Mouse (Mus musculus): ENCODE data around the gene F8. TPM values are rescaled to one million over a fixed set of nuclear protein-coding genes. Genes with fewer than 3 reads are reported as not detected.
A peak's percentile ranks its signal among the peaks of the same experiment; 100 is the strongest.

Gene F8
- 1.4 and 1.5 TPM in 2 replicates for polyA plus RNA-seq (2015; fragmentation: Nextera tagmentation; extraction: Ambion mirVana)

DNA sequence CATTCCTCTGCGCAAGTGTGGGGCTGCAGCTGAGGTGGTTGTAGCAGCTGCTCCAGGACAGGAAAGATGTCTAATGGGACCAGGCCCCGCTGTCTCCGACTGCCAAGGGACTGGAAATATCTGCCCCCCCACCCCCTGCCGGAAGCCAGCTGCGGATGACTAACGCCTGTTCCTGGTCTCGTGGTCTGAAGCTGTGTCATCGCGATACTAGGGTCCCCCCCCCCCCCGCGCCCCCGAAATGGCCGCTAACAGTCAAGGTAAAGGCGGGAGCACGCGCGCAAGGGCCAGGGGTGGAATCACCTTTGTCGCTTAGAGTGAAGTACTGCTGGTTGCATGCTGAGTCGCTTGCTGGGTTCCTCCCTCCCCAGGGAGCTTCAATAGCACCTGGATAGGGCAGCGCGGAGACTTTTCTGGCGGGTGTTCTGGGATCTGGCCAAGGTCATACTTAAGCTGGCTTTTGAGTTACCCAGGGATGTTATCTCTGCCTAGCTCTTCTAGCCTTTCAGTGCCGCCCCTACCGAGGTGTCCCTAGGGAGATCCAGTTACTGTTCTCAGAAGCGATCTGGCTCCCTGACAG lies at the start of gene F8, which contains the start of gene Fundc2:
Gene F8, minus strand, starts transcription at position 421 of the 577 bp plus-strand sequence.
Gene Fundc2, plus strand, starts transcription at position 205 of the 577 bp plus-strand sequence.
- 16% methylated on average over 21 of the region's 25 CpGs for whole genome bisulfite sequencing
- no peaks in the 10 kb centered on the region for H3K9me3 ChIP-seq (replicated peaks; ENCODE audit: control insufficient read depth, low read length, poor library complexity, severe bottlenecking)
- peak within 1 kb of the TSS; percentile 52 for H3K4me2 ChIP-seq (ENCODE audit: low read length)
- H3K4me1 ChIP-seq (ENCODE audit: control insufficient read depth, insufficient read depth, low read length) = no peaks in the 10 kb centered on the region
- H3K27ac ChIP-seq (ENCODE audit: low read length) = peak within 1 kb of the TSS; percentile 76
- no peaks in the 10 kb centered on the region for H3K36me3 ChIP-seq (ENCODE audit: control insufficient read depth, insufficient read depth, low read length)
- H3K9ac ChIP-seq (ENCODE audit: low read depth, low read length) = peak within 1 kb of the TSS; percentile 68
- ATAC-seq = peak; percentile 99
- no peaks in the 10 kb centered on the region for H3K27me3 ChIP-seq (ENCODE audit: control insufficient read depth, insufficient read depth, low read depth, low read length)
- peak within 1 kb of the TSS; percentile 54 for H3K4me3 ChIP-seq (ENCODE audit: low read depth, low read length)

DNA sequence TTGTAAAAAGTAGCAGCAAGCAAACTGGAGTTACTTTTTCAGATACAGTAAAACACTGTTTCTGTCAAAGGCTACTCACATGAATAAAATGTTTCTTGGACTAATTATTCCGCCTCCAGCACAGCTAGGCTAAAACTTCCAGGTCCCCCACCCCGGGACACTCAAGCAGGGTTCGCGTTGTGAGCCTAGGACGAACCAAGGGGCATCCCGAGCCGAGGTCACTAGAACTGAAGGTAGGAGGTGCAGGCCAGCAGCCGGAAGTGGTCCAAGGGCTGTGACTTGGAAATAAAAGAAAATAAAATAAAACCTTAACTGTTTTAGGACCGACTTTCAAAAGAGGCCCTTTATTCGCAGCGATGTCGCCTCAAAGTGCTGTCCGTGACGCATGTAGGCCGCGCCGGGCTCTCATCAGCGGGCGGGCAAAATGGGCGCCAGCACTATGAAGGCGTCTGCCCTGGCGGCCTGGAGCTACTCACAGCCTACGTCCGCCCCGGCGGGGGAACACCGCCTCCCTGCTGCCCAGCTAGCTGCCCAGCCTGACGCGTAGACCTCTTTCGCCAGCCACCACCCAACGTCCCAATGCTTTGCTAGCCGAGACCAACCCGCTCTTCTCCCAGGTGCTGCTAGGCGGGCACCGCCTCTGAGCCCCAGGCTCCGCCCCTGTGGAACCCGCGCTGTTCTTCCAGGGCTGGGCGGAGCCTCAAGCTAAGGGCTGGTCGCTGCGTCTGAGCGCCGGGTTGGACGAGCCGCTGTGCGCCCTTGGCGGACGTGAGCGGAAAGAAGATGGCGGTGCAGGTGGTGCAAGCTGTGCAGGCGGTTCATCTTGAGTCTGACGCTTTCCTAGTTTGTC lies 33.7 kb upstream of the F8 start, which contains the start of the genes Cmc4, Mtcp1 and Brcc3:
Gene Cmc4, minus strand, starts transcription at position 649 of the 850 bp plus-strand sequence.
Gene Mtcp1, minus strand, starts transcription at position 653 of the 850 bp plus-strand sequence.
Gene Brcc3, plus strand, starts transcription at position 693 of the 850 bp plus-strand sequence.
- 16% methylated on average over 48 of the region's 52 CpGs for WGBS
- Histone ChIP-seq H3K27me3 (ENCODE audit: control insufficient read depth, insufficient read depth, low read depth, low read length) (no peaks in the 10 kb centered on the region), H3K9ac (ENCODE audit: low read depth, low read length) (peak within 1 kb of the TSS; percentile 73), H3K9me3 (replicated peaks; ENCODE audit: control insufficient read depth, low read length, poor library complexity, severe bottlenecking) (no peaks in the 10 kb centered on the region), H3K27ac (ENCODE audit: low read length) (peak within 1 kb of the TSS; percentile 88), H3K4me1 (ENCODE audit: control insufficient read depth, insufficient read depth, low read length) (peaks cover 2% of the 10 kb centered on the region; the same call in 1 of the 2 replicates), H3K4me3 (ENCODE audit: low read depth, low read length) (peak within 1 kb of the TSS; percentile 53), H3K36me3 (ENCODE audit: control insufficient read depth, insufficient read depth, low read length) (no peaks in the 10 kb centered on the region), H3K4me2 (ENCODE audit: low read length) (peak within 1 kb of the TSS; percentile 56)
- peak; percentile 100 for ATAC-seq

DNA sequence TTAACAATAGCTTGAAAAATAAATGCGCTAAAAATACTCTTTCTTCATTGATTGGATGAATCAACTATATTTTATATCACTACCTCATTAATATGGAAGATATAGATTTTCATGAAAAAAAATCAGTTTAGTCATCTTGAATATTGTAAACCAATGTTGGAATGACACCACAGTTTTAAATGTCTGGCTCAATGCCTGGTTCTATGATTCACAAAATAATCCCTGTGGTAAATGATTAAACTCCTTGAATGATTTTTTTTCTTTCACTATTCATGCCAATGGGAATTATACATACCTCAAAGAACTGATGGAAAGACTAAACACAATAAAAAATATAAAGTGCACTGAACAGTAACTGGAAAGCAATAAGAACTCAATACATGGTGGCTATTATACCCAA lies 27.3 kb upstream of the F8 start:
- 90% methylated on average over 1 of the region's 1 CpGs for WGBS
- no peaks in the 10 kb centered on the region for H3K4me1 ChIP-seq (ENCODE audit: control insufficient read depth, insufficient read depth, low read length)
- no peak overlapping the region for H3K4me2 ChIP-seq (ENCODE audit: low read length)
- no peak overlapping the region for H3K4me3 ChIP-seq (ENCODE audit: low read depth, low read length)
- H3K36me3 ChIP-seq (ENCODE audit: control insufficient read depth, insufficient read depth, low read length) = no peaks in the 10 kb centered on the region
- no peak for ATAC-seq
- H3K9ac ChIP-seq (ENCODE audit: low read depth, low read length) = no peak overlapping the region
- H3K27me3 ChIP-seq (ENCODE audit: control insufficient read depth, insufficient read depth, low read depth, low read length) = no peaks in the 10 kb centered on the region
- H3K27ac ChIP-seq (ENCODE audit: low read length) = no peak overlapping the region
- H3K9me3 ChIP-seq (replicated peaks; ENCODE audit: control insufficient read depth, low read length, poor library complexity, severe bottlenecking) = no peaks in the 10 kb centered on the region

DNA sequence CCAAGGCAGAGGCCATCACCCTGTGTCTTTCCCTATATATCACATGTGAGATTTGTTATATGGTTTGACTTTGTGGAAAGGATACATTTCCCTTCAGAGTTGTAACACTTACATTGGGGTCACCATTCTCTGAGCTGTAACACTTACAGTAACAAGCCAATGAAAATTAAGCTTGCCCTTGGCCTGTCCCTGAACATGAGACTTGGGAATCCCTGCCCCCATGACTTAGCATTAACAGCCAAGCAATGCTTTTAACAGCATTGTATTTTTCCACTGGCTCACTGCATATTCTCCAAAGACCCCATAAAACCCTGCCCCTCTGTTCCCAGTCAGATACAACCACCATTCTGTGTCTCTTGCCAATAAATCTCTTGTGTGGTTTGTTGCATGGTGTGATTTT lies 20.9 kb upstream of the F8 start:
- Histone ChIP-seq H3K36me3 (ENCODE audit: control insufficient read depth, insufficient read depth, low read length) (no peaks in the 10 kb centered on the region), H3K9ac (ENCODE audit: low read depth, low read length) (no peak overlapping the region), H3K4me2 (ENCODE audit: low read length) (no peak overlapping the region), H3K4me1 (ENCODE audit: control insufficient read depth, insufficient read depth, low read length) (no peaks in the 10 kb centered on the region), H3K27me3 (ENCODE audit: control insufficient read depth, insufficient read depth, low read depth, low read length) (no peaks in the 10 kb centered on the region), H3K9me3 (replicated peaks; ENCODE audit: control insufficient read depth, low read length, poor library complexity, severe bottlenecking) (no peaks in the 10 kb centered on the region), H3K27ac (ENCODE audit: low read length) (no peak overlapping the region), H3K4me3 (ENCODE audit: low read depth, low read length) (no peak overlapping the region)
- no peak for ATAC-seq

DNA sequence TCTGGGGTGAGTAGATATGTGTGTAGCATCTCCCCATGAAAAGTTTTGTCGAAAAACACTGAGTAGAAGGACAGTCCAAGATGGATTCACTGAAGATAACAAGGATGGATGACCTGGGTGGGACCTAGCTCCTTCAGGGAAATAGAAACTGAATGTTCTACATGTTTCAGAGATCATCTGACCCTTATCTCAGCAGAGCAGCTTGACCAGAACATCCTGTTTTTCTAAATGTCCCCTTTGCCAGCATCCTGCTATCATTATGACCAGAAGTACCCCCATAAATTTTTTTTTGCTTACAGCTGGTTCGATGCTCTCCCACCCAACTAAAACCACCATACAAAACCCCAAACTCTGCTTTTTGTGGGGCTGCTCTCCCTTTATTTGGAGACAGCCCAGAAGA lies 20.3 kb upstream of the F8 start:
- Histone ChIP-seq H3K36me3 (ENCODE audit: control insufficient read depth, insufficient read depth, low read length) (no peaks in the 10 kb centered on the region), H3K27ac (ENCODE audit: low read length) (no peak overlapping the region), H3K4me3 (ENCODE audit: low read depth, low read length) (no peak overlapping the region), H3K27me3 (ENCODE audit: control insufficient read depth, insufficient read depth, low read depth, low read length) (no peaks in the 10 kb centered on the region), H3K4me2 (ENCODE audit: low read length) (no peak overlapping the region), H3K9ac (ENCODE audit: low read depth, low read length) (no peak overlapping the region), H3K9me3 (replicated peaks; ENCODE audit: control insufficient read depth, low read length, poor library complexity, severe bottlenecking) (no peaks in the 10 kb centered on the region), H3K4me1 (ENCODE audit: control insufficient read depth, insufficient read depth, low read length) (no peaks in the 10 kb centered on the region)
- WGBS = 75% methylated on average over 2 of the region's 2 CpGs
- ATAC-seq = no peak

DNA sequence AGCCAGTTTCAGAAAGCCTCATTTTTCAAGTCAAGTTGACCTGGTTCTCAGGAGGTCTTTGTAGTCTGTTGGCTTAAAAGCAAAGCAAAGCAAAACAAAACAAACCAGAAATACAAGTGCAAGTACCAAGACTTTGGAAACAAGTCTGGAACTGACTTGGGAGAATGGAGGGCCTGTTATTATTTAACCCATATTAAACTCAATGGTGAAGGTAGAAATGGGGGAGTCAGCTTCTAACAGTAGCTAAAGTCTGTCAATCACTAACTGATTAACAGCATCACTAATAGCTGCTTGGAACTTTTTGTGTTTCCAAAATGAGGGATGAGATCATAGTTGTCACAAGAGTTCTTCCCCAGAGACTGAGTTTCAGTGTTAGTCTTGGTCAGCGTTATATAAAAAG lies 17.1 kb upstream of the F8 start:
- Histone ChIP-seq H3K9ac (ENCODE audit: low read depth, low read length) (no peak overlapping the region), H3K4me1 (ENCODE audit: control insufficient read depth, insufficient read depth, low read length) (no peaks in the 10 kb centered on the region), H3K36me3 (ENCODE audit: control insufficient read depth, insufficient read depth, low read length) (no peaks in the 10 kb centered on the region), H3K4me3 (ENCODE audit: low read depth, low read length) (no peak overlapping the region), H3K27me3 (ENCODE audit: control insufficient read depth, insufficient read depth, low read depth, low read length) (no peaks in the 10 kb centered on the region), H3K4me2 (ENCODE audit: low read length) (no peak overlapping the region), H3K27ac (ENCODE audit: low read length) (no peak overlapping the region), H3K9me3 (replicated peaks; ENCODE audit: control insufficient read depth, low read length, poor library complexity, severe bottlenecking) (no peaks in the 10 kb centered on the region)
- no peak for ATAC-seq
- WGBS = 92% methylated on average over 1 of the region's 1 CpGs

DNA sequence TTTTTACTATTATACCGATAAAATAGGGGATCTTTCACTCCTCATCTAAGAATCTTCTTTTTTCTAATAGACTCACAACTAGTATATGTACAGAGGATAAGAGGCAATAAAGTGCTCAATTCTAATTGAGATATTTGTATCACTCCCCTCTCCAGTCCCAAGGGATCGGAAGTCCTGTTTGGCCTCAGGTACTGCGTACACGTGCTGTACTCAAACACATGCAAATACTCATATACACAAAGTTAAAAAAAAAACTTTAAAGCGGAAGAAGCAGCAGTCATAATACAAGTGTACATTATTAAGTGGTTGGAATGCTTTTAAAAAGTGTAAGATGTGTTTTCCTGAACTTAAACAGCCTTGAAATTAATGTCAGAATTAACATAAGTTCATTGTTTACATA lies 716 bp downstream of the F8 start:
- no peaks in the 10 kb centered on the region for H3K27me3 ChIP-seq (ENCODE audit: control insufficient read depth, insufficient read depth, low read depth, low read length)
- peak overlapping the region; percentile 54 for H3K4me3 ChIP-seq (ENCODE audit: low read depth, low read length)
- no peaks in the 10 kb centered on the region for H3K36me3 ChIP-seq (ENCODE audit: control insufficient read depth, insufficient read depth, low read length)
- peak overlapping the region; percentile 52; the same call in 1 of the 2 replicates for H3K4me2 ChIP-seq (ENCODE audit: low read length)
- ATAC-seq = peak; percentile 46; the same call in 1 of the 2 replicates
- 72% methylated on average over 5 of the region's 5 CpGs for whole genome bisulfite sequencing
- no peaks in the 10 kb centered on the region for H3K4me1 ChIP-seq (ENCODE audit: control insufficient read depth, insufficient read depth, low read length)
- no peaks in the 10 kb centered on the region for H3K9me3 ChIP-seq (replicated peaks; ENCODE audit: control insufficient read depth, low read length, poor library complexity, severe bottlenecking)
- H3K9ac ChIP-seq (ENCODE audit: low read depth, low read length) = peak overlapping the region; percentile 68; the same call in 1 of the 2 replicates
- no peak overlapping the region for H3K27ac ChIP-seq (ENCODE audit: low read length)

DNA sequence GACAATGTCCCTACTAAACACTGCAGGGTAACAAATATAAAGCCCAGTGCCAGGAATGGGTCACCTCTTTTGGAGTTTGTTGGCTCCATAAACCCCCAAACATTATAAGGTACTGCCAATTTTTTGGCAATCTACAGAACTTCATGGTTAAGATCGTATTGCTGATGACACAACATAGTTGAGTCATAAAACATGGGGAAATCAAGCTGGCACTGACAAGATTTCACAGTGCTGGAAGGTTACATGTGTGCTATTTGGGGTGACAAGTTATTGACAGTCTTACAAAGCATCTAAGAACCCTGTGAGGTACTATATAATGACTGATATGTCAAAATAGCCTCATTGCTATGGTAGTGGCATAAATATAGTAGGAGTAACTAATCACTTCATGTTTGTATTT lies 1.2 kb downstream of the F8 start:
- H3K27me3 ChIP-seq (ENCODE audit: control insufficient read depth, insufficient read depth, low read depth, low read length) = no peaks in the 10 kb centered on the region
- WGBS = 87% methylated on average over 1 of the region's 1 CpGs
- no peak overlapping the region for H3K4me2 ChIP-seq (ENCODE audit: low read length)
- no peaks in the 10 kb centered on the region for H3K9me3 ChIP-seq (replicated peaks; ENCODE audit: control insufficient read depth, low read length, poor library complexity, severe bottlenecking)
- ATAC-seq = no peak
- H3K4me3 ChIP-seq (ENCODE audit: low read depth, low read length) = no peak overlapping the region
- H3K36me3 ChIP-seq (ENCODE audit: control insufficient read depth, insufficient read depth, low read length) = no peaks in the 10 kb centered on the region
- H3K9ac ChIP-seq (ENCODE audit: low read depth, low read length) = no peak overlapping the region
- H3K4me1 ChIP-seq (ENCODE audit: control insufficient read depth, insufficient read depth, low read length) = no peaks in the 10 kb centered on the region
- H3K27ac ChIP-seq (ENCODE audit: low read length) = no peak overlapping the region

DNA sequence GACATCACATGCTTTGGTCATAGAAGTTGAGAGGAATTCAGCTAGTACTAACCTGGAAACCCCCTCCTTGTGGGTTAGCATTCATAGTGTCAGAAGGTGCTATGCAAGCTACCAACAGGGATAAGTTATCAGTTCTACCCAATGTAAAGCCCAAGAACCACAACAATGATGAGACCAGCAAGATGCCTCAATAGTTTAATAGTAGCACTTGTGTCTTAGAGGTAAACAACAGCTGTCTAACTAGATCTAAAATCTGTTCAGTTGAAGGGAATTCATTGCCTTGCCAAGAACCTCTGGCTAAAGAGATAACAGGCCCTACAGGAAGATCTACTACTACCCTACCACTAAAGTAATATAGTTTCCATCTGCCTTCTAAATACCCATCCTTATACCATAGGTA lies 5.6 kb downstream of the F8 start:
- no peaks in the 10 kb centered on the region for H3K27me3 ChIP-seq (ENCODE audit: control insufficient read depth, insufficient read depth, low read depth, low read length)
- no peak overlapping the region for H3K4me3 ChIP-seq (ENCODE audit: low read depth, low read length)
- H3K4me2 ChIP-seq (ENCODE audit: low read length) = no peak overlapping the region
- H3K9me3 ChIP-seq (replicated peaks; ENCODE audit: control insufficient read depth, low read length, poor library complexity, severe bottlenecking) = no peaks in the 10 kb centered on the region
- no peak overlapping the region for H3K9ac ChIP-seq (ENCODE audit: low read depth, low read length)
- H3K4me1 ChIP-seq (ENCODE audit: control insufficient read depth, insufficient read depth, low read length) = no peaks in the 10 kb centered on the region
- no peak overlapping the region for H3K27ac ChIP-seq (ENCODE audit: low read length)
- no peak for ATAC-seq
- H3K36me3 ChIP-seq (ENCODE audit: control insufficient read depth, insufficient read depth, low read length) = no peaks in the 10 kb centered on the region
